Mouse (Mus musculus) stomach, postnatal 0 days (tissue): ENCODE measurements around the gene Mecp2. TPM values are rescaled to one million over a fixed set of nuclear protein-coding genes. Genes with fewer than 3 reads are reported as not detected.

Experiments
- ATAC-seq: fragments of 200-750 bp; cut with Nextera tagmentation; 2 replicates; pipeline ENCODE4 v1.8.0; 2017; ENCODE audit not compliant: low FRiP score, low TSS enrichment
- DNase-seq: peaks from one replicate; pipeline ENCODE4 v3.0.0-alpha.2; 2016; ENCODE audit warnings: low spot score
- H3K27ac ChIP-seq: fragments of 300-500 bp; sonication (generic); replicated peaks from 2 replicates; pipeline ENCODE4 v1.5.1; 2014; ENCODE audit warnings: mild to moderate bottlenecking, control low read depth
- H3K27me3 ChIP-seq: fragments of 300-500 bp; sonication (generic); 2 replicates; pipeline ENCODE4 v1.6.1; 2014; ENCODE audit warnings: low read length; ENCODE audit not compliant: control insufficient read depth, insufficient read depth
- H3K36me3 ChIP-seq: fragments of 300-500 bp; sonication (generic); 2 replicates; pipeline ENCODE4 v1.6.1; 2014; ENCODE audit warnings: low read length, mixed read lengths; ENCODE audit not compliant: control insufficient read depth, insufficient read depth
- H3K4me1 ChIP-seq: fragments of 300-500 bp; sonication (generic); replicated peaks from 2 replicates; pipeline ENCODE4 v1.6.1; 2014; ENCODE audit warnings: antibody characterized with exemption; ENCODE audit not compliant: control insufficient read depth, insufficient read depth
- H3K4me2 ChIP-seq: fragments of 300-500 bp; sonication (generic); replicated peaks from 2 replicates; pipeline ENCODE4 v1.6.1; 2014; ENCODE audit warnings: low read depth, mild to moderate bottlenecking, control low read depth, moderate library complexity
- H3K4me3 ChIP-seq: fragments of 300-500 bp; sonication (generic); 2 replicates; pipeline ENCODE4 v1.5.1; 2014; ENCODE audit warnings: low read depth, low read length, control low read depth
- H3K9ac ChIP-seq: fragments of 300-500 bp; sonication (generic); 2 replicates; pipeline ENCODE4 v1.6.1; 2014; ENCODE audit warnings: mild to moderate bottlenecking, low read length, control low read depth, mixed read lengths
- H3K9me3 ChIP-seq: fragments of 300-500 bp; sonication (generic); 2 replicates; pipeline ENCODE4 v1.6.1; 2016; ENCODE audit warnings: low read length; ENCODE audit not compliant: control insufficient read depth
- CTCF ChIP-seq: IDR thresholded peaks from 2 replicates; pipeline ENCODE4 v1.5.1; 2016; ENCODE audit warnings: antibody characterized with exemption, low read depth, mild to moderate bottlenecking, moderate library complexity
- EP300 ChIP-seq: optimal IDR thresholded peaks from 2 replicates; pipeline ENCODE3; 2016; ENCODE audit warnings: antibody characterized with exemption
- whole genome bisulfite sequencing: fragments of 180-500 bp; shearing (Covaris S2); extraction: QIAGEN DNeasy Blood & Tissue Kit; methylation state at CpG from one replicate; pipeline ENCODE4 v1.1.7; 2014; 5-methylcytosine and 5-hydroxymethylcytosine counted together
- polyA plus RNA-seq: library from polyadenylated mRNA; unstranded; fragments of >200 nt; fragmentation: Nextera tagmentation; extraction: Ambion mirVana; gene quantifications from 2 replicates; pipeline ENCODE4 v1.2.1, GENCODE M21; 2015

The Mecp2 gene
- polyA plus RNA-seq, 1 experiment from 2014 or later = 6.8 TPM

DNA sequence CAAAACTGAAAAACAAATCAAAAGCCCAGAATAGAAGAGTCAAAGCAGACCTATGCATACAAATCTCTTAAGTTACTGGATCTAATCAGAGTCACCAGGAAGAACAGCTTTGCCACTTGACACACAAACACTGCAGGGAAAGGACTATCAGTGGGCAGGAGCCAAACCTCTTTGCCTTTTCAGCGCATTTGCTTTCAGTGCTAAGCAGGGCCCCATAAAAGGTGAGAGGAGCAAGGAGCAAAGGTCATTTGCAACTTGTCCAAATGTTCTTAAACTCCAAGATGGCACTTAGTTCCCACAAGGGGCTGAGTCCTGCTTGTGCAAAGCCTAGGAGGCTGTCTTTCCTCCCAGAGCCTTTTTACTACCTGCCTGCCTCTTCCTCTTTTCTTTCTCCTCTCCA is 105.2 kb downstream of the Mecp2 start:
- H3K9ac ChIP-seq = no peak overlapping the region
- no peaks in the 10 kb centered on the region for H3K9me3 ChIP-seq
- no peak overlapping the region for H3K4me3 ChIP-seq
- no peak for TF ChIP-seq EP300
- TF ChIP-seq CTCF = no peak
- no peak overlapping the region for H3K4me2 ChIP-seq
- no peaks in the 10 kb centered on the region for H3K27me3 ChIP-seq
- H3K4me1 ChIP-seq = no peaks in the 10 kb centered on the region
- H3K36me3 ChIP-seq = no peaks in the 10 kb centered on the region
- WGBS = 52% methylated on average over 1 of the region's 1 CpGs
- H3K27ac ChIP-seq = no peak overlapping the region
- ATAC-seq (0 out of 2 replicates have a peak, but pooled peaks have one; percentile 26), DNase-seq (no peak)

GRCm38 (mm10) chrX:74023188-74024049 is 111.7 kb downstream of the Mecp2 start, which contains the start of gene Irak1:
Irak1 (minus strand) TSS chrX:74023918.
- DNase-seq (peak; percentile 85), ATAC-seq (peak; percentile 91)
- Histone ChIP-seq H3K4me1 (no peaks in the 10 kb centered on the region), H3K27me3 (no peaks in the 10 kb centered on the region), H3K9ac (peak within 1 kb of the TSS; percentile 82), H3K36me3 (no peaks in the 10 kb centered on the region), H3K27ac (peak within 1 kb of the TSS; percentile 69), H3K4me2 (peak within 1 kb of the TSS; percentile 65), H3K4me3 (peak within 1 kb of the TSS; percentile 64), H3K9me3 (no peaks in the 10 kb centered on the region)
- 19% methylated on average over 68 of the region's 72 CpGs for WGBS
- TF ChIP-seq EP300 (no peak), CTCF (peak; percentile 80)

DNA sequence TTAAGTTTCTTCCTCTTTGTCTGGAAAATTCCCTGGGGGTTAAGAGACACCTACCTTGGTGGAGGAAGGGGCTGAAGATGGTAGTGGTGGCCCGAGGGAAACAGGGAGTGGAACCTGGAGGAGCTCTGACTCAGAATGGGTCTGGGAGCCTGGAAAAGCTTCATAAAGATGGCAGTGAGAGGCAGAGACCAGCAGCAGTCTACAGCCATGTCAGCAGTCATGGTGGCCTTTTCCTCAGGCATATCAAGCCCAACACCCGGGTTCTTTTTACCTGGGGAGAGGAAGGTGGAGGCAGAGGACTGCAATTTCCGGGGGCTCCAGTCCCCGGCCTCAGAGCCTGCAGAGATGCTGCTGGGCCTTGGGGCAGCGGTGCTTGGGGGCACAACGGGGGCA is 112.4 kb downstream of the Mecp2 start:
- Histone ChIP-seq H3K9ac (peak overlapping the region; percentile 82), H3K4me3 (peak overlapping the region; percentile 64), H3K27ac (0 out of 2 replicates have a peak overlapping the region, but pooled peaks have one; percentile 35), H3K27me3 (no peaks in the 10 kb centered on the region), H3K4me2 (peak overlapping the region; percentile 65), H3K36me3 (0 out of 2 replicates have a peak, but pooled peaks cover 2% of the 10 kb centered on the region), H3K9me3 (no peaks in the 10 kb centered on the region), H3K4me1 (no peaks in the 10 kb centered on the region)
- TF ChIP-seq CTCF (no peak), EP300 (no peak)
- DNase-seq (no peak), ATAC-seq (no peak; the same call in 1 of the 2 replicates)
- 31% methylated on average over 6 of the region's 6 CpGs for WGBS

GRCm38 (mm10) chrX:74014597-74014996 is 120.6 kb downstream of the Mecp2 start:
- TF ChIP-seq EP300 (no peak), CTCF (no peak)
- no peak for ATAC-seq

DNA sequence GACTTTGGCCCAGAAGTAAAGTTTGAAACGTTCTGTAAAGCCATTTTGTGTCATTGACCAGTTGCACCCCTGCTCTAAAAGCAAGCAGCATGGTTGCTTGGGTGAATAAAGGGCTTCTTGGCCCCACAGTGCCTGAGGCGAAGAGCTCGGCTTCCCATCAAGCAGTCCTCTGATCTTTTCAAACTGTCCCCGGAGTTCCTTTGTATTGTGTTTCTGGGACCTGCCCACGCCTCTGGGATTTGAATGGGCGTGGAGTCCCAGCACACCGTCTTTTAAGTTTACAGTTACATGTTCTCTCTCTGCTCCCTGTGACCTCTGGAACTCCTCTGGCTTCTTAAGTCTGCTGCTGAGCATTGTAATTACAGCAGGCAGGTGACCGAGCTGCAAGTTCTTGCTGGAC is 127.1 kb downstream of the Mecp2 start:
- Histone ChIP-seq H3K9ac (no peak overlapping the region), H3K36me3 (no peaks in the 10 kb centered on the region), H3K9me3 (no peaks in the 10 kb centered on the region), H3K27ac (no peak overlapping the region), H3K4me2 (no peak overlapping the region), H3K4me3 (no peak overlapping the region), H3K27me3 (no peaks in the 10 kb centered on the region), H3K4me1 (no peaks in the 10 kb centered on the region)
- DNase-seq = no peak
- WGBS = 42% methylated on average over 8 of the region's 8 CpGs
- TF ChIP-seq EP300 (no peak), CTCF (no peak)
- no peak for ATAC-seq

More at GRCm38 (mm10) chrX:74014597-74014996, 120.6 kb downstream of the Mecp2 start:
- Histone ChIP-seq H3K4me2 (no peak overlapping the region), H3K27ac (no peak overlapping the region), H3K4me1 (no peaks in the 10 kb centered on the region), H3K9me3 (no peaks in the 10 kb centered on the region), H3K36me3 (0 out of 2 replicates have a peak, but pooled peaks cover 2% of the 10 kb centered on the region), H3K4me3 (no peak overlapping the region), H3K27me3 (no peaks in the 10 kb centered on the region), H3K9ac (no peak overlapping the region)
- WGBS = 64% methylated on average over 1 of the region's 1 CpGs
- no peak for DNase-seq

- no peak overlapping the region for H3K4me2 ChIP-seq
- no peak for TF ChIP-seq CTCF
- TF ChIP-seq EP300 = no peak
- no peak overlapping the region for H3K4me3 ChIP-seq
- no peaks in the 10 kb centered on the region for H3K4me1 ChIP-seq
- H3K9ac ChIP-seq = no peak overlapping the region
- no peak overlapping the region for H3K27ac ChIP-seq
- WGBS = 79% methylated on average over 21 of the region's 21 CpGs
- ATAC-seq (no peak), DNase-seq (no peak)
- no peaks in the 10 kb centered on the region for H3K36me3 ChIP-seq
- no peaks in the 10 kb centered on the region for H3K9me3 ChIP-seq
- no peaks in the 10 kb centered on the region for H3K27me3 ChIP-seq
Observed at GRCm38 (mm10) chrX:74006401-74006800, 128.8 kb downstream of the Mecp2 start.
